8 mouse cellular contexts compared by ENCODE assay signal in the genomic region with DNA sequence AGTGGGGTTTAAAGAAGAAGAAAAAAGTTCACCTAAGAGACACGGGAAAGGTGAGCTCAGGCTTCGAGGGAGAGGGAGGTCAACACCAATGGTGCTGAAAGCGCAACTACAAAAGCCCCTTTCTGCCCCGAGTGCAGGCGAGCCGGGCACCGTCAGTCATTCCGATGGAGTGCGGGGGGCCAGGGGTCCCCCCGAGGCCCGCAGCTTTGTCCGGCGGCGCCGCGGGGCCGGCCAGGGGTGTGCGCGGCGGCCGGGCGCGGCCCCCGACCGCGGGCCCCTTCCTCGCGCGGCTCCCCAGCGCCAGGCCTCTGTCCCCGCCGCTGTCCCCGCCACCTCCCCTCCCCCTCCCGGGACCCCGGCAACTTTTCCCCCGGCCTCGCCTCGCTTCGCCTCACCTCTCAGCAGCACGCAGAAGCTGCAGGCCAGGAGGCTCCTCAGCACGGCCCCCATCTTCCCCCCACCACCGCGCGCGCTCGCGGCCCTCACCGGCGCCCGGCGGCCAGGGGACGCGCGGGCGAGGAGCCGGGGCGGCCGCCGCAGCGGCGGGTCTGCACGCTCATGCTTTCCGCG. TPM values are rescaled to one million over a fixed set of nuclear protein-coding genes. Genes with fewer than 3 reads are reported as not detected.
DNase-seq lines count a peak whose midpoint lies in the region; ATAC-seq and TF ChIP-seq lines count a peak whose summit lies in the region.

No protein-coding gene starts in this region.

- no peaks in the 10 kb centered on the region for H3K36me3 ChIP-seq in hindbrain, embryonic 12.5 days
- no peaks in the 10 kb centered on the region for H3K36me3 ChIP-seq in midbrain, embryonic 10.5 days

- TF ChIP-seq CTCF in gastrocnemius, adult 2 months (IDR thresholded peaks at IDR 0.05), result no peak

- peak overlapping the region; percentile 98 for H3K27ac ChIP-seq in gastrocnemius, adult 2 months
- peak overlapping the region; percentile 100 for H3K27ac ChIP-seq in hindbrain, embryonic 12.5 days
- peak overlapping the region; percentile 100 for H3K27ac ChIP-seq in midbrain, embryonic 10.5 days (replicated peaks)

- intact Hi-C loops in gastrocnemius, adult 2 months (cut with DNase I), result loop anchor here (5.0 kb wide), 1 partner anchor 79 kb away; no protein-coding TSS in a partner anchor

- H3K9me3 ChIP-seq in hindbrain, embryonic 12.5 days (replicated peaks), result no peaks in the 10 kb centered on the region
- H3K9me3 ChIP-seq in midbrain, embryonic 10.5 days (replicated peaks), result no peaks in the 10 kb centered on the region

- under 1% methylated on average over 48 of the region's 64 CpGs for WGBS in hindbrain, embryonic 12.5 days
- WGBS in midbrain, embryonic 10.5 days, result 2% methylated on average over 45 of the region's 64 CpGs

- H3K4me2 ChIP-seq in hindbrain, embryonic 12.5 days (replicated peaks), result peak overlapping the region; percentile 81

- H3K4me1 ChIP-seq in hindbrain, embryonic 12.5 days, result peaks cover 27% of the 10 kb centered on the region
- H3K4me1 ChIP-seq in midbrain, embryonic 10.5 days, result peaks cover 37% of the 10 kb centered on the region

- no peaks in the 10 kb centered on the region for H3K27me3 ChIP-seq in hindbrain, embryonic 12.5 days
- H3K27me3 ChIP-seq in midbrain, embryonic 10.5 days (ENCODE audit: low read depth, poor library complexity, severe bottlenecking), result 0 out of 2 replicates have a peak, but pooled peaks cover 5% of the 10 kb centered on the region

- H3K9ac ChIP-seq in hindbrain, embryonic 12.5 days, result peak overlapping the region; percentile 98

- peak overlapping the region; percentile 83 for H3K4me3 ChIP-seq in gastrocnemius, adult 2 months
- peak overlapping the region; percentile 87 for H3K4me3 ChIP-seq in hindbrain, embryonic 12.5 days
- H3K4me3 ChIP-seq in midbrain, embryonic 10.5 days, result peak overlapping the region; percentile 93

- peak; percentile 80 for ATAC-seq in hindbrain, embryonic 12.5 days (ENCODE audit: low FRiP score)

- no peak for DNase-seq in gastrocnemius, adult 2 months
- DNase-seq in gastrocnemius, adult 18-20 months (ENCODE audit: low spot score), result no peak
- DNase-seq in urinary bladder, postnatal 14 days (ENCODE audit: low spot score), result peak; percentile 9
- DNase-seq in urinary bladder, postnatal 10 days (ENCODE audit: low spot score), result no peak
- DNase-seq in midbrain, embryonic 10.5 days (ENCODE audit: low spot score), result no peak
- DNase-seq in left cerebral cortex, adult 18-20 months (ENCODE audit: low spot score in 2 of 2), result no peak
- DNase-seq in thymus, postnatal 14 days, result no peak

RNA-seq across cellular contexts. Expression of gene Lrp6, which starts 0.4 kb away (rescaled TPM):
- total RNA-seq in gastrocnemius, adult 2 months (2021), result 10 to 100 TPM; 45.0 to 46.7 TPM
- total RNA-seq in gastrocnemius, adult 18-20 months (2021), result 10 to 100 TPM; 39.3 to 39.7 TPM
- 38.2 and 39.2 TPM in 2 replicates for polyA plus RNA-seq in hindbrain, embryonic 12.5 days (2016; fragmentation: Nextera tagmentation; extraction: Ambion mirVana)
- 24.4 and 24.5 TPM in 2 replicates for polyA plus RNA-seq in midbrain, embryonic 10.5 days (2016; fragmentation: Nextera tagmentation; extraction: Ambion mirVana)
- 10 to 100 TPM; 45.9 to 47.3 TPM for total RNA-seq in left cerebral cortex, adult 18-20 months (2021)
